Mouse (Mus musculus) testis, adult 2 months (tissue): ENCODE measurements around the gene Lbp.

Experiments
- CTCF ChIP-seq: fragments of 200-500 bp; IDR thresholded peaks from 2 replicates; pipeline ENCODE4 v1.5.1; 2012; ENCODE audit warnings: low read depth, mild to moderate bottlenecking, inconsistent platforms, low read length, moderate library complexity; ENCODE audit not compliant: control insufficient read depth, insufficient read depth, insufficient replicate concordance
- POLR2A ChIP-seq: fragments of 200-500 bp; IDR thresholded peaks from 2 replicates; pipeline ENCODE4 v1.6.1; 2012; ENCODE audit warnings: low read depth, mild to moderate bottlenecking, inconsistent platforms, low read length, moderate library complexity; ENCODE audit not compliant: control insufficient read depth

DNA sequence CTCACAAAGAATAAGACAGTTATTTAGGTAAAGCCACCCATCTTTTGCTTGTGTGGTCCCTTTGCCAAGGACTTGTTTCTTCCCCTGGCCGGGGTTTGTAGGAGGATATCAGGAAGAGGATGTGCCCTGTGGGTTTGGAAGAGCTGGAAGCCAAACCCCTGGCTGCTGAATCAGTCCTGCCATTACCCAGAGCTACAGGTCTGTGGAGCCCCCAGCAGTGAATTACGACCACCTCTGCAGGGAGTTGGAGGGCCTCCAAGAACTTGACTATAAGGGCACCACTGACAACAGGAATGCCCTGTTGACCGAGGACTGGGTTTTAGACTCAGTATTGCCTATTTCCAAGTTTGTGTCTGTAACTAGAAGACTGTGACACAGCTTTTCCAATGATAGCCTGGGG is 7.1 kb upstream of the Lbp start:
- no peak for TF ChIP-seq POLR2A
- no peak for TF ChIP-seq CTCF
